Mouse (Mus musculus) Patski (cell line): ENCODE data around the gene Epha6. TPM values are rescaled to one million over a fixed set of nuclear protein-coding genes. Genes with fewer than 3 reads are reported as not detected.

Experiments used
- ATAC-seq: fragments of 100-300 bp; one replicate; pipeline ENCODE4 v1.8.0; 2021
- CTCF ChIA-PET: fragments of 350-600 bp; sonication (Branson Sonifier 250); formaldehyde crosslinking; loops from one replicate; lab custom pipeline; 2022; ENCODE audit warnings: inconsistent platforms; lab: Charles Lee
- POLR2A ChIA-PET: fragments of 350-600 bp; sonication (Branson Sonifier 250); formaldehyde crosslinking; loops from one replicate; lab custom pipeline; 2022; ENCODE audit warnings: antibody characterized with exemption, inconsistent platforms; lab: Charles Lee
- DNase-seq: peaks from one replicate; pipeline ENCODE4 v3.0.0-alpha.2; 2011; ENCODE audit warnings: low read depth, low spot score
- H3K27me3 ChIP-seq: fragments of 371-371 bp; one replicate; pipeline ENCODE4 v1.5.1; 2021
- CTCF ChIP-seq: fragments of 100-300 bp; IDR thresholded peaks from one replicate; pipeline ENCODE4 v1.5.1; 2021
- in situ Hi-C: fragments of 300-500 bp; cut with MboI; formaldehyde crosslinking; loops from 3 replicates; pipeline ENCODE4 v1.11.1; 2018; ENCODE audit warnings: low pct_unique_long_range_greater_than_20kb, mixed read lengths
- polyA plus RNA-seq: library from polyadenylated mRNA; unstranded; gene quantifications from one replicate; pipeline ENCODE4 v1.2.3, GENCODE M21; 2021

The Epha6 gene
- polyA plus RNA-seq, 1 experiment from 2014 or later, result 0.37 TPM

DNA sequence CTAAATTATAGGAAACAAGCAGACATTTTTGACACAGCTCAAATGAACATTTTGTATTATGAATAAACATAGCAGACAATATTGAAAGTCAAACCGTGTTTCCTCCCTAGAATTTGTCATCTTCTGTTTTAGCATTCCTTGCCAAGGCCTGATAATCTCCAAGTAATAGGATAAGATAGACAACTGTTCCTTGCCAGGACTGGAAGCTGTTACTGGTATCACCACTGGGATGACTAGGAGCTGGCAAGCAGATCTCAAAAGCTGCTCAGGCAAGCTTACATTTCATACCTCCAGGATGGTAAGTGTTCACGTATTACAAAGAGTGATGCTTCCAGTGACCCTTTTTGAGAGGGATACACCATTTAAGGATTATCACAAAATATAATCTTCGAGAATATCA is 461.0 kb downstream of the Epha6 start:
- in situ Hi-C loops, result no loop called here
- no peak for TF ChIP-seq CTCF
- DNase-seq, result no peak
- ATAC-seq, result no peak
- ChIA-PET POLR2A (interaction anchor here (0.6 kb wide), 1 partner anchor 20 kb away, joined by 3 read pairs; no protein-coding TSS in a partner anchor), CTCF (no interaction called here)
- H3K27me3 ChIP-seq, result no peaks in the 10 kb centered on the region

DNA sequence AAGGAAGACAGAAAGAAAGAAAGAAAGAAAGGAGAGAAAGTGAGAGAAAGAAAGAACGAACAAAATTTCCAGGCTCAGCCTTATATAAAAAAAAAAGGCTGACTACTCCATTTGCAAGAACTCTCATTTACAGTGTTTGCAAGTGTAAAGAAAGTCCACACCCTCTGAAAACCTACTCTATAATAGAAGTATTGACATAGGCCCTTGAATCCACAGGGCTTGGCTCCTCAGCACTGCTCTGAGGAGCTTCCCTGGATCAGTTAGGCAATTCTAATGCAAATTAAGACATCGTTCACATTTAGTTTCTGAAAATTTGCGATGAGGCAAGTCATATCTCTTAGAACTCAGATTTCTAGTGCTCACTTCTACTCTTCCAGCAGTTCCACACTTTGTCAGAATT is 483.9 kb downstream of the Epha6 start:
- no peak for ATAC-seq
- ChIA-PET CTCF (interaction anchor here (1.4 kb wide), 1 partner anchor 10 kb away, joined by 3 read pairs; no protein-coding TSS in a partner anchor), POLR2A (no interaction called here)
- in situ Hi-C loops, result no loop called here
- no peak for TF ChIP-seq CTCF
- H3K27me3 ChIP-seq, result no peaks in the 10 kb centered on the region
- no peak for DNase-seq

DNA sequence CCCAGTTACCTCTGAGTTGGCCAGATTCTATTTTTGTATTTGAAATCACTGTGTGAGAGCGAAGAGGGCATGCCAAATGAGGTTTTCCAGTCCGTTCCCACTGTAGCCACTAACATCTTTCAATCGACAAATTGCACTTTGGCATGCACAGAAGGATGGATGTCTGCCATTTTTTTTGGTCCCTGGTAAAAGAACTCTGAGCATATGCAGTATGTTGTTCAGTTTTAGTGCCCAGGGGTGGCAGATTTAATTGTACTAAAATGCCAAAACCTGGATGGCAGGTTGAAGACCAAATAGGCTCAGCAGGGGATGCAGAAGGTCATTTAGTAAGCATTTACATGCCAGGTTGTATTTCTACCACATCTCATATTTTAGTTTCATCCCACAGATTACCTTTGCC is 503.1 kb downstream of the Epha6 start:
- ChIA-PET CTCF (no interaction called here), POLR2A (no interaction called here)
- no peak for TF ChIP-seq CTCF
- DNase-seq (no peak), ATAC-seq (no peak)
- in situ Hi-C loops, result no loop called here
- H3K27me3 ChIP-seq, result peaks cover 3% of the 10 kb centered on the region

DNA sequence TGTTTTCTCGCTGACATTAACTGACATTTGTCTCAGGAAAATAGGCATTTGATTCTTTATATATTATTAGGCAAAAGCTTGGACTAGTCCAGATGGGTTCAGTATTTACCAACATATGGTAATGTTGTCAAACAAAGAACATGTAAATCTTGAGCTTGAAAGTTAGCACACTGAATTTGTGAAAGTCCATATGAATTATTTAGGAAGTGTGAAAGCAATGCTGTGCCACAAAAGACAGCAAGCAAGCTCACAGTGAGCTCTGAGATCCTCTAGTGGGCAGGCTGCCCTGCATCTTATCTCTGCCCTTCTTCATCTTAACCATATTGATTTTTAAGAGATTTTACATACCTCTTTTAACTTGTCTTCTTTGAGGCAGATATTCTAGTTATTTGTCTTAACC is 510.0 kb downstream of the Epha6 start:
- DNase-seq (no peak), ATAC-seq (no peak)
- TF ChIP-seq CTCF, result no peak
- POLR2A ChIA-PET, result no interaction called here
- in situ Hi-C loops, result no loop called here
- peaks cover 3% of the 10 kb centered on the region for H3K27me3 ChIP-seq
- CTCF ChIA-PET, result interaction anchor here (1.0 to 1.2 kb wide), 2 partner anchors 13 to 14 kb away, joined by 3 to 4 read pairs; no protein-coding TSS in a partner anchor

DNA sequence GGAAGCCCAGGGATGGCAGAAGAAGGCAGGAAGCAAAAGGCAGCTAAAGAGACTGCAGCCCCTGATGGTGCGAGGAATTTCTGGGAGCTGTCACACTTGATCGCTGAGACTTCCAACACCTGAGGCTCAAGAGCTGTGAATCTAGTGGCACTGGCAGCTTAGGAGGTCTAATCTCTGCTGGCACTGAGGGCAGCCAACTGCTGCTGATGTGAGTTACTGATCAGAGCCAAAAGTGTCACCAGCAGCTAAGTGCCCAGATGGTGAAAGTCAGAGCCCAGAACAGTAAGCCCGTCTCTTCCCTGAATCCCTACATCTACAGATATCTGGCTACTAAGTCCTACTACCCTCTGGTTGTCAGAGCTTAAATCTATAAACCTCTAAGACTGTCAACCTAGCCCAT is 518.4 kb downstream of the Epha6 start:
- in situ Hi-C loops, result no loop called here
- ChIA-PET POLR2A (no interaction called here), CTCF (no interaction called here)
- DNase-seq (no peak), ATAC-seq (no peak)
- TF ChIP-seq CTCF, result no peak
- H3K27me3 ChIP-seq, result no peaks in the 10 kb centered on the region

DNA sequence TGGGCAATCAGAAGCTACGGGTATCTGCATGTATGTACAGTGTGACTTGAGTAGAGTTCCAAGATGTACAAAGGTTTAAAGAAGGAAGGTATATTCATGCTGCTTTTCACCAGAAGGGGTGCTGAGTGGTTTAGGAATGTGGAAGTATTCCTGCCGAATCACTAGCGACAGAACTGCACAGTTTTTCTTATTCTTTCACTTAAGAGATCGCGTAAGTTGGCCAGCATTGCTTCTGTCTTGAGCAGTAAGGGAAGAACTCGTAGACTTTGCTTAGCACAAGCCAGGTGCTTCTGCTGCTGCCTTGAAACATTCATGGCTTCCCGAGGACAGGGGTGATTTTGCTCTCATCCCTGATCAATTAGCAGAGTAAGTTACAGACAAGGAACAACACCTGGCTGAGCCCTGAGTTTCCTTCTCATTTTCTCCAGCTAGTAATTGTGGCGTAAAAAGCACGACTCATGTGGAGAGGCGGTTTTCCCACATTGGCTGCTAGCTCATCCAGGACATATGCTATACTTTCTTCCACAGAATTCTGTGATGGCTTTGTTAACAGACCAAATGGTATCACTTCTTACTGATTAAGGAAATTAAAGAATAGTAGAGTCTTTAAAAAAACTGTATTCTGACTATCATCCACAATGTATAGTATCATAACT is 534.7 kb downstream of the Epha6 start:
- ATAC-seq (no peak), DNase-seq (no peak)
- in situ Hi-C loops, result no loop called here
- POLR2A ChIA-PET, result no interaction called here
- CTCF ChIA-PET, result no interaction called here
- H3K27me3 ChIP-seq, result no peaks in the 10 kb centered on the region
- no peak for TF ChIP-seq CTCF

DNA sequence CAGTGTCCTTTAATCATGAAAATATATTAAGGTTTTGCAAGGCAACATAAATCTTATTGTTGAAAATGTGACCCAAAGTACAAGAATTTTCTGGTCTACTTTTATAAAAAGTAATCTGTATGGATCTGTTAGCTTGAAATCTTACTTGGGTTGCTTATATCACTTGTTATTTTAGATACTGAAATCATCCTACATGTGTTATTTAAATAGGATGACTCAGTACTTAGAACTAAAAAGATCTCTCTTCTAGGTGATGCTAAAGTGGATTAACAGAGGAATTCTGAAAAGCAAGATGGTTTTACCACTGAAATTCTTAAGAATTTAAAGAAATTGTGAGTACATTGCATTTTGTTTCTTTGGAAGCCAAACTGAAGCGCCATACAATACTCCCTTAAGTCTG is 561.5 kb downstream of the Epha6 start:
- no peak for TF ChIP-seq CTCF
- peaks cover 6% of the 10 kb centered on the region for H3K27me3 ChIP-seq
- DNase-seq, result no peak
- ChIA-PET POLR2A (no interaction called here), CTCF (no interaction called here)
- ATAC-seq, result no peak
- in situ Hi-C loops, result no loop called here

DNA sequence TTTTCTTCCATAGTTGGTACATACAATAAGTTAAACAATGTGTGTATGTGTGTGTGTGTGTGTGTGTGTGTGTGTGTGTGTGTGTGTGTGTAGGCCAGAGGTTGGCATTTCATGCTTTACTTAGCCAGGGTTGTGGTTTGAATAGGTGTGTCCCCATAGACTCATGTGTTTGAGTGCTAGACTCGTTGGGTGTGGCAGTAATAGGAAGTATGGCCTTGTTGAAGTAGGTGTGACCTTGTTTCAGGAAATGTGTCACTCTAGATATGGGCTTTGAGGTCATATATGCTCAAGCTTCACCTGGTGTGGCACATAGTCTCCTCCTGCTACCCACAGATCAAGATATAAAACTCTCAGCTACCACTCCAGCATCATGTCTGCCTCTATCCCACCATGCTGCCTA is 577.0 kb downstream of the Epha6 start:
- CTCF ChIA-PET, result no interaction called here
- TF ChIP-seq CTCF, result no peak
- in situ Hi-C loops, result no loop called here
- POLR2A ChIA-PET, result interaction anchor here (0.7 kb wide), 1 partner anchor 62 kb away, joined by 3 read pairs; no protein-coding TSS in a partner anchor
- no peaks in the 10 kb centered on the region for H3K27me3 ChIP-seq
- ATAC-seq (no peak), DNase-seq (no peak)

DNA sequence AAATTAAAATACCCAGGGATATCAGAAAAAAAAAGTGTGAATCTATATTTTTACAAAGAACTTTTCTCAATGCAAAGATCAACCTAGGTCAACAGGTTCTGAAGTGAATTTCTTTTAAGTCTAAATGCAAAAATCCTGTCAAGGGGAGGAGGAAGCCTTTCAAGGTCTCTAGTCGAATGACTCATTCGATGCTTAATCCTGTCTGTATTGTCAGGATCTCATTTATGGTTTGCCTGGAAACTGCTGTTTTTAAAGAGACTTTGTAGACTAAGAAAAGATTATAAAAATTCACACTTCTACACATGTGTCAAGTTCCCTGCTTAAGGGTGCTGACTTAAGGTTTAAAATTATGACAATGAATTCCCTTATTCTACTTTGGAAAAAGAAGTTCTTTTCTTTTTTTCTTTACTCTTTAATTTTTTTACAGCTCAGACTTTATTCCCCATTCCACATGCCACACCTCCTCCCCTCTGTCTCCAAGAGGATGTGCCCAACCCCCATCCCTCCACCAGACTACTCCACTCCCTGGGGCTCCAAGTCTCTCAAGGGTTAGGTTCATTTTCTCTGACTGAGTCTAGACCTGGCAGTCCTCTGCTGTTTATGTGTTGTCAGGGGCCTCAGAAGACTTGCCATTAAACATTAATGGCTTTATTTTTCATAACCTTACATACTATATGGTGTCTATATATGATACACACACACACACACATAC is 598.3 kb downstream of the Epha6 start:
- CTCF ChIA-PET, result no interaction called here
- no peak for TF ChIP-seq CTCF
- POLR2A ChIA-PET, result no interaction called here
- ATAC-seq (no peak), DNase-seq (no peak)
- in situ Hi-C loops, result no loop called here
- H3K27me3 ChIP-seq, result no peaks in the 10 kb centered on the region

DNA sequence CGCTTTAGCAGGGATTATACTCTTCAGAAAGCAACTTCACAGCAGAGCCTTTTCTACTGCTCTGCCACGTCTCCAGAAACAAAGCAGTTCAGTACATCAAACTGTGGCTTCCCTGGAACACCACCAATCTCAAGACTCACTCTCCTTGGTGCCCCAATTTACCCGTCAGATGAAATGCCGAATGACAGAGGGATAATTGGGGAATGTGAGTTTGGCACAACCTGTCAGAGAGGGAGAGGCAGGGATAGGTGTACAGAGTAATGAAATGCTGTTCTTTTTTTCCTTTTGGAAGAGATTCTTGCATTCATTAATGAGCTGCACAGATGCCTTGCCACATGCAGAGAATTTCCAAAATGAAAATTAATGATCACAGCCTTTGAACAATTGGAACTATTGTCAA is 635.5 kb downstream of the Epha6 start:
- ChIA-PET POLR2A (no interaction called here), CTCF (no interaction called here)
- no peak for TF ChIP-seq CTCF
- ATAC-seq, result no peak
- no peaks in the 10 kb centered on the region for H3K27me3 ChIP-seq
- no peak for DNase-seq
- in situ Hi-C loops, result no loop called here

DNA sequence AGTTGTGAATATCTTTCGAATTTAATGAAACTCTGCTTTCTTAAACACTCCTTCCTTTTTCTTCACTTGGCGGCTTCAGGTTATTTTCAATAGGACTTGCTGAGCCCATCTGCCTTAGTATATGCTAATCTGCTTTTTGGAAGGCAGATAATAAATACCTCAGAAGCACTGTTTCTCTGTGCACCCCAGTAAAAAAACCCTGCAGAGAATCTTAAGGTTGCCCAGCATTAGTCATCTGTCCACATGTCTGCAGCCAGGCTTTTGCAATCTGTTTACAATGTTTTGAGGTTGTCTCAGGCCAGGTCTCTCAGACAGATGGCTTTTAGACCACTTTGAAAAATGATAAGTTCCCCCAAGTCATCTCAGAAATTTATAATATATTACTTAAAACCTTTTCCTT is 649.6 kb downstream of the Epha6 start:
- ChIA-PET CTCF (no interaction called here), POLR2A (no interaction called here)
- ATAC-seq (no peak), DNase-seq (no peak)
- no peaks in the 10 kb centered on the region for H3K27me3 ChIP-seq
- in situ Hi-C loops, result no loop called here
- no peak for TF ChIP-seq CTCF
